Mouse (Mus musculus) adrenal gland, postnatal 10 days (tissue): ENCODE data around the gene Gcsh. TPM values are rescaled to one million over a fixed set of nuclear protein-coding genes. Genes with fewer than 3 reads are reported as not detected.

Experiments used
- DNase-seq: peaks from one replicate; pipeline ENCODE4 v3.0.0; 2021; ENCODE audit warnings: mixed read lengths
- long read RNA-seq, 2 experiments: library from polyadenylated mRNA; stranded (forward); transcript quantifications; one replicate each; pipeline ENCODE4 v2.0.0; 2021
- total RNA-seq, 2 experiments: library from RNA; stranded (reverse); gene quantifications; 2 replicates each; pipeline ENCODE4 v1.2.3; 2021

Gcsh gene
- 100 to 1,000 TPM; 145 to 162 TPM for total RNA-seq
- long read RNA-seq, experiment 1, transcript Gcsh-201 (5 exons, 1,443 nt) = major isoform, 320 of 351 reads
- long read RNA-seq, experiment 1, partial matches to known transcripts = 8 of 351 reads
- long read RNA-seq, experiment 1, other reads (novel, unspliced or antisense) = 23 of 351 reads
- long read RNA-seq, experiment 2, transcript Gcsh-201 (5 exons, 1,443 nt) = major isoform, 193 of 208 reads
- long read RNA-seq, experiment 2, partial matches to known transcripts = 12 of 208 reads
- long read RNA-seq, experiment 2, other reads (novel, unspliced or antisense) = 3 of 208 reads

DNA sequence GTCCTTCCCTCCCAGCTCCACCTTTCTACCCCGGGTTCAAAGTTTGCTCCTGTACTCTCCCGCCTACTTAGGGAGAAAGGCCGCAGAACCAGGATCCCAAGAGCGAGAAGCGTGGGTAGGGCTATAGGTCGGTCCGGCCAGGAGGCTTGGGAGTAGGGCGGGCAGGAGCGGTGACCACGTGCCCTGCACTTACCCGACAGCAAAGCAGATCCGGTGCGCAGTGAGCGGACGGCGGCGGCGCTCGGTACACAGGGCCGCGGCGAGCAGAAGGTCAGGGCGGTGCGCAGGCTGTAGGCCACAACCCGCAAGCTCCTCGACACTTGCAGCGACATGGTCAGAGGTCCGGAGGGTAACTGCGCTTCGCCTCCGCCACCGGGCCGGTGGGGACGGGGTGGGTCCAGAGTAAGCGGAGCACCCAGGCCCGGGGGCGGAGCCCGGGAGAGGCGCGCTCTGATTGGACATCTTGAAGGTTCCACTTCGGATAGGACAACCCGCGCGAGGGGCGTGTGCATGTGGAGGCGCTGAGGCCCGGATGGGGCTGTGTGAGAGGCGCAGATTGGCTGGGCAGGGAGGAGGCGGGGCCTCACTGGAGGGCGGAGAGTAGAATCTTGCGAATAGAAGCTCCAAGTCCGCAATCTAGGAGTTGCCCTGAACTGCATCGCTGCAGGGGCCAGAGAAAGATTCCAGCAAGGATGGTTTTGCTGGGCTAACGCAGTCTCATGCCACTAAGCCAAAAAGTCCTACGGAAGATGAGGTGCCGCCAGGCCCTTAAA, at the start of gene Gcsh:
Gene Gcsh (minus strand): TSS at position 443 of the 773 bp plus-strand sequence.
- DNase-seq = peak; percentile 100

DNA sequence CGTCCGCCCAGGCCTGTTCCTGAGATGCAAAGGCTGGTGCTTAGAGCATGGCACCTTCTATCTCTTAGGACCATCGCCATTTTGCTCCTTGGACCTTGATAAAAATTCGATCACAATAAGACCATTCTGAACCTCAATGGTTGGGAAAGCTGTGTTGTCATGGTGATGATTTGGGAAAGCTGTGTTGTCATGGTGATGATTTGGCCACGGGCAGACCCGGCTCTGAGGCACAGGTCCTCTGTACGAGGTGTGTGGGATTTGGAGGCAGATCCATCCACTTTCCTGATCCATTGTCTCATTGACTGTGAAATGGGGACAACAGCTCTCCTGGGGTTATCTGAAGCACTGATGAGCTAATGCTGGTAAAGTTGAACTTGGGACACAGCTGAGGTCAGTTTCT, 46.5 kb upstream of the Gcsh start:
- no peak for DNase-seq

DNA sequence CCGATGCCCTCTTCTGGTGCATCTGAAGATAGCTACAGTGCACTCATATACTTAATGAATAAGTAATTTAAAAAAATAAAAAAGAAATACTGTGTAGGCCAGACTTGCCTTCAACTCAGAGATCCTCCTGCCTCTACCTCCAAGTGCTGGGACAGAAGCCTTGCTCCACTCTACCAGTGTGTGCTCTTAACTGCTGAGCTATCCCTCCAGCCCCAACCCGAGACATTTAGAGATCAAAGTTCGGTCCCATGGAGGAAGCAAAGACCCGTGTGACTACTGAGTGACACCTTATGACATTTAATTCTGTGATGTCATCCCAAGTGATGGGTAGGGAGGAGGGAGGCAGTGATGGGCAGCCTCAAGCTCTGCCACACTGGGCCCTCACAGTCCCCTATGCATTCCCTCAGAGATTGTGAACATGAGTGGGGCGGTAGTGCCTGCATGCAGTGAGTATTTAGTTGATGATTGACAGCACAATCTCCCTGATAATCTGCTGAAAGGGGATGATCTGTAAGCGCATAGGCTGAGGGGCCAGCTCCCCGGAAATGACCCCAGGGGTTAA, 44.1 kb upstream of the Gcsh start:
- no peak for DNase-seq

DNA sequence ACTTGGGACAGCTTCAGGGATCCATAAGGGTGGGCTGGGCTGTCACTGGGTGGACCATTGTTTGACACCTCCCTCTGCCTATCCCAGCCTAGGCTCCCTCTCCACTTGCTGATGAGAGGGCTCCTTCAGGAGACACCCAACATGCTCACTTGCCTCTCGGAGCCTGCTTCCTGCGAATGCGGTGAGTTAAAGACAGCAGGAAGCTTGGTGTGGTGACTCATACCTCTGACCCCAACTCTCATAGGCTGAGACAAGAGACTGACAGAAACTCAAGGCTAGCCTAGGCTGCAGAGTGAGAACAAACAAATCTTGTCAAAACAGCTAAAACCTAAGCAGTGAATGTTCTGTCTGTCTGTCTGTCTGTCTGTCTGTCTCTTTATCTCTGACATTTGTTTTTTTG, 40.1 kb upstream of the Gcsh start:
- DNase-seq = peak; percentile 50

DNA sequence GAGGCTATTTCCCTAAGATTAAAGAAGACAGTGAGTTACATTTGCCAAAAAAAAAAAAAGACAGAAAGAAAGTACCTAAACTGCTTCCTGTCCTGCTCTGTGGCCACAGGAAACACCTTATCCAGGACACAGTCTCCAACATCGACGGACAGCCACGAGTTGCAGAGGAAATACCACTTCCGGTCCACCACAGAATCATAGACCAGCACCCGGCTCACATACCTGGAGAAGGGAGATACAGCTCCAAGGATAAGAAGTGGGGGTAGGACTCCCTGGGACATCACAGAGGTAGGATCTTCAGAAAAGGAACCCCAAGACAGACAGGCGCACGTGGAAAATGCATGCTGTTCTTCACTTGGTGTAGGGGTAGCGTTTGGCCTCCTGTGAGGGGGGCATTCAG, 39.3 kb upstream of the Gcsh start:
- DNase-seq = no peak

DNA sequence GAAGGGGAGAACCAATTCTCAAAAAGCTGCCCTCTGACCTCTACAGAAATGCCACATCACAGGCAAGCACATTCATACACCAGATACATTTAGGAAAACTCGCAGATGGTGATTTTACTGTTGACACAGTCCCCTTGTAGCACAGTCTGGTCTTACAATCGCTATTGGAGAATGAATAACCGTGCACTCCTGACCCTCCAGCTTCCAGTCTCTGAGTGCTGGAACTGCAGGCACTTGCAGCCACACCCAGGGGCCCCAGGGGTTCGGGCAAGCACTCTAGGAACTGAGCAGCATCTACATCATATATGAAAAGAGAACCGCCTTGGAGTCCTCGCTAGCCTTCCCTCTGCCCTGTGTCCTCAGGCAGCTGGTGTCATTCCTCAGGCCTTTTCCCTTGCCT, 38.1 kb upstream of the Gcsh start:
- no peak for DNase-seq

DNA sequence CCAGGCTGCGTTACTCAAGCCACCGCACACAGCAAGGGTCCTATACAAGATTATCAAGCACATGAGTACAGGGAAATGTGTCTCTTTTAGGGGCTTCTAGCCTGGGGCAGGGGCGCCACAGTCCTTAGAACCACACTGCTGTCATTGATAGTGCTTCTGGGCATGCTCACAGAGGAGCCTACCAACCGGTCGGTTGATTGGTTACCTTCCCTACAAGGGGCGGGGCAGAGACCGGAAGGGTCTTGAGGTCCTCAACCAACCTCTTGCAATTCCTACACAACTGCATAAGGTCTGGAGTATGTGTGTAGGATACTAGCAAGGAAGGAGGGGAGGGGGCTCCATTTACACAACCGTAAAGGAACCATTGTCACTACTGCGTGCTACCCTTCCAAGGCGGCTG, 35.3 kb upstream of the Gcsh start:
- no peak for DNase-seq

DNA sequence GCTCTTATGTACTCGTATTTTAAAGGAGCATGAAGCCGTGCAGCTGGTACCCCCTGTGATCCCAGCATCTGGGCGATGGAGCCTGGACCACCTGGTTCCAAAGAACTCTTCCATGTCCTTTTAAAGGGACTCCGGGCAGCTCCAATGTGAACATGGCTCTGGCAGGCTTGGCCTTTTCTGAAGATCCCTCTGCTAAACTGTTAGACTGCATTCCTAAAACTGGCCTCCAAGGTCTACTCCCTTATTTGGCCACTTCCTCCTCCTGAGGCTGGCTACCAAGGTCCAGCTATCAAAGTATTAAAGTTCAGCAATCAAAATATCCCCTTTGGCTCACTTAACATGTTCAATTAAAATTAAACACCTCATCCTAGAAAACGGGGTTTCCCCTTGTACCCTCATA, 34.3 kb upstream of the Gcsh start:
- DNase-seq = no peak

DNA sequence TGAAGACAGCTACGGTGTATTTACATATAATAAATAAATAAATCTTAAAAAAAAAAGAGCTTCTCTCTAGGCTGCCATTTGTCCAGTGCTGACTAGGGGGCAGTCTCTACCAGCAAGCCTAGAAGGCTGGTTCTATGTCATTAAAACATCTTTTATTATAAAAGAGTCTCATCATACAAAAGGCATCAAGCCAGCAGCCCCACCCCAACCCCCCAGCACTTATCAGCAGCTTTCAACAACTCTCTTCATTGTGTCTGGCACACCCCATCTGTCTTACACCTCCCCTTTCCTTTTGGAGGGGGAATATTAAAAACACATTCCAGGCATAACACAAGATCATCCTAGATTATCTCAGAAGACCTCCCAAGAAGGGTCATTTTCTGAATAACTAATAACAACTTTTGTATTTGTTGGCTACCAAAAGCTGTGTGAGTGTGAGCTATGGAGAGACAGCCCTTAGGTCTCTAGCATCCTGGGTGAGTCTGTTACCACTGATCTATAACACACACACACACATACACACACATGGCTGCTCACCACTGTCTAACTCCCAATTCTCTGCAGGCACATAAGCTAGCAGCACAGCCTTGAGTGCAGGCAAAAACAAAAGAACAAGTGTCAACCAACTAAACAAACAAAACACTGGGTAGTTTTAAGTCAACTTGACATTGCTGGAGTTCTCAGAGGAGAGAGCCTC, 29.1 kb upstream of the Gcsh start:
- no peak for DNase-seq

DNA sequence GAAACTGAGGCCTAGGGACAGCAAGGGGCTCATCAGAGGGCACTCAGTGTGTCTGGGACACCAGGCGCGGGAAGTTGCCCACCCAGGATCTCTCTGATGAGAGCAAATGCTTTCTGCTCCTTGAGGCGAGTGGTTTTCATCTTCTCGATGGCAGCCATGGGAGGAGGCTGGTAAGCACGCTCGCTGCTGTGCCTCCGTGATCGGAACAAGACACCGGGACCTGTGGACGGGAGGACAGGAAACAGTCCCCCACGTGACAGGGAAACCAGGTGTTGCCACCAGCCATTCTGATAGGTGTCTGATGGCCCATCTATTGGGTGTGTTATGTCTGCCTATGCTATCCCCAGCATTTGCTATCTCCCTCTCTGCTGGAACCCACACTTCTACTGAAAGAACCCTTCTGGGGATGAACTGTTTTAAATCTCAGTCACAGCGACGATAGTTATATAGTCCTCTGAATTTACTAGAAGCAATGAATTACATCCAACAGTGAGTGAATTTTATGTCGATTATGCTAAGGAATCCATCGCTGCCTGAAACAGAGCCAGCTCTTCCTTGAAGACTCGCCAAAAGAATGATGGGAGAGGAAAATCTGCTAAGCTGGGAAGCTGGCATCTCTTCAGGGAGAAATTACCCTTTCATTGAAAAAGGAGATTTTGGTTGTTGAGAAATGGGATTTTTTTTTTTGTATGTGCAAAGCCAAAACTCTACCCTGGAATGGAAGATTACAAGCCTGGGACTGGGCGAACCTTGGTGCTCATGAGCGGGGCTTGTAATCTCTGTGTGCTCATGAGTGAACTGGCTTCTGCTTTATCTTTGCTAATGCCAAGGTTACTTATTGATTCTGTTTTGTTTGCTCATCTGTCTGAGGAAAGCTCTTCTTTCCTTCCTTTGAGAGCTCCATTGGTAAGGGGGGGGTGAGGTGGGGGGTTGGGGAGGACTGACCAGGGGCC, 26.3 kb upstream of the Gcsh start:
- DNase-seq = no peak

DNA sequence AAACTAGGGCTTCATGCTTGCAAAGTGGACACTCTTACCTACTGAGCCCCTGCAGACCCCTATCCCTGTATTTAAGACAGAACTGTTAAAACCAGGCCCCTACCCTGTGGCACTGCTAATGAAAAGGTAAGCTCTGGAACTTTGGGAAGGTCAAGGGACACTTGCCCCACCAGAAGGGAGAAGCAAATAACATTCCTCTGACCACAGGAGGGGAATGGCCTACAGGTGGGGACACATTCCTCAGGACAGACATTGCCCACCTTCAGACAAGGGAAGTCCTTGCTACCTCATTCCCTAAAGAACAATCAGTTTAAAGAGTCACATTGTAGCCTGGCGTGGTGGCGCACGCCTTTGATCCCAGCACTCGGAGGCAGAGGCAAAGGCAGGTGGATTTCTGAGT, 24.6 kb upstream of the Gcsh start:
- no peak for DNase-seq

DNA sequence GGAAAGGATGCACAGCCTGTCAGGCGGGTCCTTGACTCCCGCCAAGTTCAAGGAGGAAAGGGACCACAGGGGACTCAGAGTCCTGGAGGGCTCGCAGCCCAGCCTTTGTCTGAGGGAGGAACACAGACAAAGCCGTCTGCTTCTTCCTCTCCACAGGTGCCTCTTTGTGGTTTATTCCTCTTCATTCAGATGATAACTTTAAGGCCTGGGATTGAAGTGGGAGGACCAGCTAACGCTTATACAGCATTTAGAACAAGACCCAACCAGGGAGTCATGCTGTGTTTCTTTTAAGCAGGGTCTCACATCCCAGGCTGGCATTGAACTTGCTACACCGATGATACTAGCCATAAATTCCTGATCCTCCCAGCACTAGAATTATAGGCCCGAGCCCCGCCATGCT, 23.7 kb upstream of the Gcsh start:
- DNase-seq = no peak

DNA sequence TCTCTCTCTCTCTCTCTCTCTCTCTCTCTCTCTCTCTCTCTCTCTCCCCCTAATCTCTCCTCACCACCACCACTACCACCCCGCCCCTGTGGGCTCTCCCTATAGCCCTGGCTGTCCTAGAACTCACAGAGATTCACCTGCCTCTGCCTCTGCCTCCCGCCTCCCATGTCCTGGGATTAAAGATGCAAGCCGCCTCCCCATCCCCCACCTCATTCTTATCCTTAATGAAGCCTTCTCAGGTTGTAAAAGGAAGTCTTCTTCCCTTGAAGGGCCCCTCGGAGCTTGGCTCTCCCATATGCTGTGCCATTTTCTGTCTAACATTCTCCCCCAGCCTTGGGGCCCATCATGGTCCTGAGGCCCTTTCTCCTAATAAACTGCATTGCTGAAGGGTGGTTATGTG, 22.3 kb upstream of the Gcsh start:
- DNase-seq = no peak

DNA sequence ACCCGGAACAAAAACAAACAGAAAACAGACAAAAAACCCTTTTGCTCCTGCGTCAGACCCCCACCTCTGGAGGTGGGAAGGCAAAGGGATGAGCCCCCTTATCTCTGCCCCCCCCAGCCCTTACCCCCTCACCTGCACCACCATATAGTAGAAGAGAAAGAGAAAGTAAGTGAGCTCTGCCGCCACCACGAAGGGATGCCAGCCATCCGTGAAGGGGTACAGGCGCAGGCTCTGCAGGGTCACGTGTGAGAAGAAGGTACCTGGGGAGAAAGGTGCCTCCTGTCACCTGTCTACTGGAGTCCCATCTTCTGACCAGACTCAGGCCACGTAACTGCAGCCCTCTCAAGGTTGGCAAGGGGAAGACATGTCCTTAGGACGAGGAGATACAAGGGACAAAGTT, 18.0 kb upstream of the Gcsh start:
- DNase-seq = no peak

DNA sequence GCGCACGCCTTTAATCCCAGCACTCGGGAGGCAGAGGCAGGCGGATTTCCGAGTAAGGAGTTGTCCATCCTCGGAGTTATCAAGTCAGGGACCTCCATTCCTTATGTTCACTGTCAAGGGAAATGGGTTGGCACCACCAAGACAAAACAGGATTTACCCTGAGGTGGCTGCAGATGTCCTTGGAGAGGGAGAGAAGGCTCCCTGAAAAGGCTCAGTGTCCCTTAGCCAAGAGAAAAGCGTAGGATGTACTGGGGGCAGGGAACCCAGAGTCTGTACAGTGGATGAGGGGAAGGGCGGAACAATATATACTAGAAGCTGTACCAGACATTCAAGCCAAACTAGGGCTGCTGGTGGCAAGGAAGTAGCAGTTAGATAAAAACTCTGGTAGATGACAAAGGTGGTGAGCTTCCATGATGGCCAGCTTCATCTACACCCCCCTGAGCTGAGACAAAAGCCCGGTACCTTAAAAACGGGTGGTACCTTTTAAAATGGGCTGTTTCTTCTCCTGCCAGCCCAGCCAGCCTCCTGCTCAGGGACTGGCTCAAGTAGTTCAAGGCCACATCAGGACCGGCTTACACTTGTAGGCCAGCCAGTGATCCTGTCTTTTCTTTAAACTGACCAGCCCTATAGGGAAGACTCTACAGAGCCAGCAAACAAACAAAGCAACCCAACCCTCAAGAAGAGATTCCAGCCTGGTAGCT, 829 bp upstream of the Gcsh start:
- DNase-seq = no peak

DNA sequence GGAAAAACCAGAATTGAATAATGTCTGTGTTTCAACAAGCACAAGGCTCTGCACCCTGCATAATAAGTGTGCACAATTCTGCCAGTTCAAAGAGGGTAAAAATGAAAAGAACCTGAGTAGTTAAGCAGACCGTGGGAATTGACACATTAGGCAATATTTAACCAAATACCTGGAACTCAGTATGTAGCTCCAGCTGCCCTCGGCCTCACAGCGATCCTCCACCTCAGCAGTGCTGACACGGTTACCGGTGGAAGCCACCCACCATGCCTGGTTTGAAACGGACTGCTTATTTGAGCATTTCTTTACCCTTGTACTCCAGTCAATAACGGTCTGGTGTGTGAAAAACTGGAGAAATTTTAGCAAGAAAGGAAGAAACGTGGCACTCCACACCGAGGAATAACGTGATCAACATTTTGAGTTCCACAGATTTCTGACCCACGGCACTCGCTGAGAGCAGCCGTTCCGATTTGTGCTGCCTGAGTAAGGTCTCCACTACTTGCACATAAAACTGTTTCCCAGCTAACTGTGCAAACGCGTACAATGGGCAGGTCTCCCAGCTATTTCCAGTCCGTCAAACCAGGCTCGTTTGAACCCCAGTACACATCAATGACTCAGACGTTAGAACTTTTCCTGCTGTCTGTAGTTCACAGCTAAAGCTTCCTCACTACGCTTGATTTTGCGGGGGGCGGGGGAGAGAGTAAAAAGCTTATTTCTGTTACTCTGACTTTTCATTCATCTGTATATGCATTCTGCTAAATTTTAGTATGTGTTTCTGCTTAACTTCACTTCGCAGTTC, 963 bp downstream of the Gcsh start:
- DNase-seq = peak; percentile 24

DNA sequence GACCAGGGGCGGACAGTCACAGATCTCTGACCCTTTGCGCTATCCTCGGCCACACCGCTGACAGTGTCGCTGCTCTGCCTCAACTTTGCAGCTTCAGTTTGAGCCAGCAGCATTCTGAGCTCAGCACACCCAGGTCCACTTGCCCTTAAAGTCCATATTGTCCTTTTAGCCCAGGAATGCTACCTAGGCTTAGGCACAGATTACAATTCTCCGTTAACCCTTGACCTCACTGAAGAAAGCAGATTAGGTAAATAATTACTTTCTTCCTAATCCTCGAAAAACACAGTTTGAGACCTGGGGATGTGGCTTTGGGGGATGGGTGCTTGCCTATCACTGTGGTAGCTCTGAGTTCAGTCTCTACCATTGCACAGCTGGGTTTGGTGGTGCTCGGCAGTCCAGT, 2.1 kb downstream of the Gcsh start:
- no peak for DNase-seq

DNA sequence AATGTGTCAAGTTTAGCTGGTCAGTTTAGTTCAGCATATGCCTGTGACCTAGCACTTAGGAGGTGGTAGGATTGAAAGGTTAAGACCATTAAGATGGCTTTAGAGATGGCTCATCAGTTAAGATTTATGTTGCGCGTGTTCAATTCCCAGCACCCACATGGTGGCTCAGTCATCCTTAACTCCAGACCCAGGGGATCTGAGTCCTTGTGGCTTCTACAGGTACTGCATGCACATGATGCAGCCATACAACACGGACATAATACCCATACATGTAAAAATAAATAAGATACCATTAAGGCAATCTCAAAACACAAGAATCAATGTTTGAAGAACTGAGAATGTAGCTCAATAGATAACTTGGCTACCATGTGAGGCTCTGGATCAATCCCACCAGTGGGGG, 3.5 kb downstream of the Gcsh start:
- DNase-seq = no peak

DNA sequence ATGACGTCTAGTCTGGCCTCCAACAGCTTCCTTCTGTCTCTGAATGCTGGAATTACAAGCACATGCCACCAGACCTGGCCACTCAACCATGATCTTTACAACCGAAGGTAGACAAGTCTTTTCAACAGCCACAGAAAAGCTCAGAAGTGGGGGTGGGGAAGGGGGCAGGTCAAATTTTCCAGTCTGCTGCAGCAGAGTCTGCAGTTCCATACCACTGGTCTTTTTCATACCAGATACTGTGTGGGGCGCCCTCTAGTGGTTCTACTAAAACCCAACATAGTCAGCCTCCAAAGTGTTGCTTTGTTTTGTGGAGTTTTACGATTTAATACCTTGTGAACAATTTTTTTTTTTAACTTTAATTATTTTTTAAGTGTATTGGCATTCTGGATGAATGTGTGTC, 13.2 kb downstream of the Gcsh start:
- peak; percentile 78 for DNase-seq

DNA sequence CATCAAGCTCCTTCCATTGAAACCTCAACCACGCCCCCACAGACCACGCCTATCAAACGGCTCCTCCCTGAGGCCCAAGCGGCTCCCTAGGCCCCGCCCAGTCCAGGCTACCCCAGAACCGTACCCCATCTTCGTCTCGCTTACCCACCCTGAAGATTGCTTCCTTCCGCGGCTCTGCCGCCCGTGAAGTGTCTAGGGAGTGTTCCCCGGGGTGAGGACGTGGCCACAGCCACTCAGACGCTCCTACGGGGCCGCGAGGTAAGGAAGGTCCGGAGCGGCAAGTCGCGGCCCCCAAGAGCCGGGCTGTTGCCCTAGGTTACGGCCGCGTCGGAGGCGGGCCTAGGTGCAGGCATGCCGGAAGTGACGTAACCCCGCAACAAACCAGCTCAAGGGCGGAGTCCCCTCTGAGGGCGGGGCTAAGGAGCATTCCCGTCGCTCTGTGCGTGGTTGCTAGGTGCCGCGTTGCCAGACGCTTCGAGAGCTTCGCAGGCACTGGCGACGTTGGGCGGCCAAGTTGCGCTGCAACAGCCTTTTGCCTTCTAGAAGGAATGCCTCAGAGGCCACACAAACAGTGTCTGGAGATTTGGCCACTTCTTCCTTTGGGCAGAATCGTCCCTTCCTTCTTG, 14.6 kb downstream of the Gcsh start, which contains the start of gene 1700030J22Rik:
Gene 1700030J22Rik (minus strand): TSS at position 329 of the 626 bp plus-strand sequence.
- DNase-seq = peak; percentile 99
